Mouse (Mus musculus) stomach, postnatal 0 days (tissue): ENCODE measurements around the gene Lclat1. TPM values are rescaled to one million over a fixed set of nuclear protein-coding genes. Genes with fewer than 3 reads are reported as not detected.
"Not testable (repeated sequence)": the region's sequence is repeated elsewhere in the genome, so short reads cannot be mapped to it uniquely, and the experiment has no call there.

Experiments
- ATAC-seq: fragments of 200-750 bp; cut with Nextera tagmentation; 2 replicates; pipeline ENCODE4 v1.8.0; 2017; ENCODE audit not compliant: low FRiP score, low TSS enrichment
- DNase-seq: peaks from one replicate; pipeline ENCODE4 v3.0.0-alpha.2; 2016; ENCODE audit warnings: low spot score
- H3K27ac ChIP-seq: fragments of 300-500 bp; sonication (generic); replicated peaks from 2 replicates; pipeline ENCODE4 v1.5.1; 2014; ENCODE audit warnings: mild to moderate bottlenecking, control low read depth
- H3K27me3 ChIP-seq: fragments of 300-500 bp; sonication (generic); 2 replicates; pipeline ENCODE4 v1.6.1; 2014; ENCODE audit warnings: low read length; ENCODE audit not compliant: control insufficient read depth, insufficient read depth
- H3K36me3 ChIP-seq: fragments of 300-500 bp; sonication (generic); 2 replicates; pipeline ENCODE4 v1.6.1; 2014; ENCODE audit warnings: low read length, mixed read lengths; ENCODE audit not compliant: control insufficient read depth, insufficient read depth
- H3K4me1 ChIP-seq: fragments of 300-500 bp; sonication (generic); replicated peaks from 2 replicates; pipeline ENCODE4 v1.6.1; 2014; ENCODE audit warnings: antibody characterized with exemption; ENCODE audit not compliant: control insufficient read depth, insufficient read depth
- H3K4me2 ChIP-seq: fragments of 300-500 bp; sonication (generic); replicated peaks from 2 replicates; pipeline ENCODE4 v1.6.1; 2014; ENCODE audit warnings: low read depth, mild to moderate bottlenecking, control low read depth, moderate library complexity
- H3K4me3 ChIP-seq: fragments of 300-500 bp; sonication (generic); 2 replicates; pipeline ENCODE4 v1.5.1; 2014; ENCODE audit warnings: low read depth, low read length, control low read depth
- H3K9ac ChIP-seq: fragments of 300-500 bp; sonication (generic); 2 replicates; pipeline ENCODE4 v1.6.1; 2014; ENCODE audit warnings: mild to moderate bottlenecking, low read length, control low read depth, mixed read lengths
- H3K9me3 ChIP-seq: fragments of 300-500 bp; sonication (generic); 2 replicates; pipeline ENCODE4 v1.6.1; 2016; ENCODE audit warnings: low read length; ENCODE audit not compliant: control insufficient read depth
- CTCF ChIP-seq: IDR thresholded peaks from 2 replicates; pipeline ENCODE4 v1.5.1; 2016; ENCODE audit warnings: antibody characterized with exemption, low read depth, mild to moderate bottlenecking, moderate library complexity
- EP300 ChIP-seq: optimal IDR thresholded peaks from 2 replicates; pipeline ENCODE3; 2016; ENCODE audit warnings: antibody characterized with exemption
- WGBS: fragments of 180-500 bp; shearing (Covaris S2); extraction: QIAGEN DNeasy Blood & Tissue Kit; methylation state at CpG from one replicate; pipeline ENCODE4 v1.1.7; 2014; 5-methylcytosine and 5-hydroxymethylcytosine counted together
- polyA plus RNA-seq: library from polyadenylated mRNA; unstranded; fragments of >200 nt; fragmentation: Nextera tagmentation; extraction: Ambion mirVana; gene quantifications from 2 replicates; pipeline ENCODE4 v1.2.1, GENCODE M21; 2015

The Lclat1 gene
- polyA plus RNA-seq, 1 experiment from 2014 or later = 4.3 TPM

- WGBS = 69% methylated on average over 10 of the region's 10 CpGs
- ATAC-seq = no peak
- Histone ChIP-seq H3K9ac (no peak overlapping the region), H3K4me1 (no peaks in the 10 kb centered on the region), H3K4me2 (no peak overlapping the region), H3K27me3 (no peaks in the 10 kb centered on the region), H3K9me3 (no peaks in the 10 kb centered on the region), H3K4me3 (no peak overlapping the region), H3K27ac (no peak overlapping the region), H3K36me3 (no peaks in the 10 kb centered on the region)
- DNase-seq = no peak
- TF ChIP-seq EP300 (no peak), CTCF (no peak)
These were observed 145.6 kb downstream of the Lclat1 start for GRCm38 (mm10) chr17:73253291-73253969.

- no peak for TF ChIP-seq CTCF
- TF ChIP-seq EP300 = no peak
- no peak for ATAC-seq
- Histone ChIP-seq H3K4me1 (no peaks in the 10 kb centered on the region), H3K4me3 (no peak overlapping the region), H3K9me3 (no peaks in the 10 kb centered on the region), H3K4me2 (no peak overlapping the region), H3K36me3 (no peaks in the 10 kb centered on the region), H3K27ac (no peak overlapping the region), H3K9ac (no peak overlapping the region), H3K27me3 (no peaks in the 10 kb centered on the region)
- WGBS = 87% methylated on average over 5 of the region's 5 CpGs
- no peak for DNase-seq
These were observed 148.0 kb downstream of the Lclat1 start for GRCm38 (mm10) chr17:73255801-73256200.

GRCm38 (mm10) chr17:73258620-73259019 lies 150.8 kb downstream of the Lclat1 start:
- DNase-seq = peak; percentile 30
- H3K4me1 ChIP-seq = no peaks in the 10 kb centered on the region
- H3K27ac ChIP-seq = no peak overlapping the region
- no peak for TF ChIP-seq CTCF
- TF ChIP-seq EP300 = no peak
- no peaks in the 10 kb centered on the region for H3K27me3 ChIP-seq
- ATAC-seq = no peak
- H3K9me3 ChIP-seq = no peaks in the 10 kb centered on the region
- no peaks in the 10 kb centered on the region for H3K36me3 ChIP-seq
- no peak overlapping the region for H3K4me3 ChIP-seq
- WGBS = 23% methylated on average over 12 of the region's 12 CpGs
- no peak overlapping the region for H3K9ac ChIP-seq
- no peak overlapping the region for H3K4me2 ChIP-seq

- ATAC-seq, H3K9ac ChIP-seq, H3K4me2 ChIP-seq, H3K27me3 ChIP-seq, H3K36me3 ChIP-seq, H3K27ac ChIP-seq, DNase-seq, H3K4me3 ChIP-seq, H3K9me3 ChIP-seq, H3K4me1 ChIP-seq: not testable (repeated sequence)
- whole genome bisulfite sequencing = 93% methylated on average over 4 of the region's 5 CpGs
These were observed 151.5 kb downstream of the Lclat1 start for GRCm38 (mm10) chr17:73259258-73259657.

GRCm38 (mm10) chr17:73262558-73262957 lies 154.8 kb downstream of the Lclat1 start:
- no peaks in the 10 kb centered on the region for H3K4me1 ChIP-seq
- no peak overlapping the region for H3K9ac ChIP-seq
- DNase-seq (no peak), ATAC-seq (no peak)
- H3K4me3 ChIP-seq = no peak overlapping the region
- H3K27me3 ChIP-seq = no peaks in the 10 kb centered on the region
- H3K9me3 ChIP-seq = no peaks in the 10 kb centered on the region
- WGBS = 90% methylated on average over 2 of the region's 2 CpGs
- H3K27ac ChIP-seq = no peak overlapping the region
- TF ChIP-seq EP300 (no peak), CTCF (no peak)
- H3K4me2 ChIP-seq = no peak overlapping the region
- no peaks in the 10 kb centered on the region for H3K36me3 ChIP-seq

- peak; percentile 71 for DNase-seq
- Histone ChIP-seq H3K4me1 (no peaks in the 10 kb centered on the region), H3K36me3 (no peaks in the 10 kb centered on the region), H3K9ac (no peak overlapping the region), H3K27me3 (no peaks in the 10 kb centered on the region), H3K4me3 (no peak overlapping the region), H3K4me2 (no peak overlapping the region), H3K27ac (no peak overlapping the region), H3K9me3 (no peaks in the 10 kb centered on the region)
- TF ChIP-seq CTCF (no peak), EP300 (no peak)
- ATAC-seq = peak; percentile 91
- WGBS = 47% methylated on average over 8 of the region's 8 CpGs
These were observed 155.3 kb downstream of the Lclat1 start for GRCm38 (mm10) chr17:73263077-73263501.
